Comparison of ENCODE assay signal across 9 mouse cellular contexts in genomic region chr10:24635884-24636283, GRCm38 (mm10). TPM values are rescaled to one million over a fixed set of nuclear protein-coding genes. Genes with fewer than 3 reads are reported as not detected.
A peak's percentile ranks its signal among the peaks of the same experiment; 100 is the strongest.
DNase-seq lines count a peak whose midpoint lies in the region; ATAC-seq and TF ChIP-seq lines count a peak whose summit lies in the region.
"Had no signal": no experiment of that assay in that cellular context is flagged by ENCODE, and none has a peak within 500 bp of the region (broad histone marks: within the 10 kb centered on the region; RNA-seq: fewer than 3 reads in every experiment).

No protein-coding gene starts in this region.

- peaks cover 43% of the 10 kb centered on the region for H3K4me1 ChIP-seq in bone marrow macrophage, adult 2 months (ENCODE audit: control insufficient read depth, insufficient read depth, low read length)

- H3K4me3 ChIP-seq in bone marrow macrophage, adult 2 months (ENCODE audit: insufficient read depth, low read length), result no peak overlapping the region
- H3K4me3 ChIP-seq: myocyte had no signal

- TF ChIP-seq CTCF in bone marrow macrophage, adult 2 months (IDR thresholded peaks at IDR 0.05; ENCODE audit: low read depth, low read length), result no peak

- peak; percentile 53 for ATAC-seq in megakaryocyte, adult 5-6 weeks (ENCODE audit: poor library complexity, severe bottlenecking)

- peak overlapping the region; percentile 94 for H3K27ac ChIP-seq in bone marrow macrophage, adult 2 months (ENCODE audit: insufficient read depth, low read depth, low read length)

- TF ChIP-seq POLR2A in bone marrow macrophage, adult 2 months (IDR thresholded peaks at IDR 0.05; ENCODE audit: borderline replicate concordance, low read depth, low read length), result no peak

- DNase-seq in ovary, adult 18-20 months (ENCODE audit: low spot score), result peak; percentile 55
- no peak for DNase-seq in ovary, postnatal 10 days (ENCODE audit: low spot score)
- peak; percentile 49 to 62 for DNase-seq in thymus, postnatal 36 days
- DNase-seq in right cerebral cortex, adult 18-20 months, result no peak
- DNase-seq in cerebellum, postnatal 14 days, result no peak
- DNase-seq: lung, adult 2 months had no signal

RNA-seq across cellular contexts. Expression of gene Ccn2, which starts 40.6 kb away (rescaled TPM):
- polyA plus RNA-seq in bone marrow macrophage, adult 2 months (2012; ENCODE audit: insufficient read depth, insufficient read length, missing spikeins), result 6.7 and 8.6 TPM in 2 replicates
- total RNA-seq in megakaryocyte, adult 5-6 weeks (2015), result 0.36 TPM in 1 of 2 replicates, not detected in the other
- 0.12 TPM in 1 of 2 replicates, not detected in the other for total RNA-seq in megakaryocyte, adult 5-6 weeks (2017)

Comparison
In these comparisons a context has a peak if more than half of its experiments do, and no peak if none do; other contexts are left out.
1. DNase-seq: peak in ovary, adult 18-20 months (single experiment) and thymus, postnatal 36 days (2 of 2); none in ovary, postnatal 10 days (single experiment), right cerebral cortex, adult 18-20 months (single experiment) and cerebellum, postnatal 14 days (0 of 2).